Mouse (Mus musculus) myocyte (in vitro differentiated cells): ENCODE measurements at regions not wholly inside any gene's neighbourhood (a gene's known extent, or its start where the extent isn't known, plus 50 kb on each side); places are given as distances from the start of the nearest gene placed in this dataset.

Experiments used
- H3K27me3 ChIP-seq: one replicate; pipeline ENCODE4 v1.6.1; 2011; ENCODE audit not compliant: control insufficient read depth, insufficient read depth, insufficient read length
- H3K36me3 ChIP-seq: one replicate; pipeline ENCODE4 v1.6.1; 2011; ENCODE audit not compliant: control insufficient read depth, insufficient read depth
- H3K4me2 ChIP-seq: one replicate; pipeline ENCODE4 v1.6.1; 2011; ENCODE audit warnings: low read depth, control low read depth
- H3K4me3 ChIP-seq: one replicate; pipeline ENCODE4 v1.5.1; 2011; ENCODE audit warnings: mild to moderate bottlenecking, control low read depth, moderate library complexity
- H3K79me2 ChIP-seq: one replicate; pipeline ENCODE4 v1.6.1; 2011; ENCODE audit not compliant: control insufficient read depth, insufficient read depth
- H3ac ChIP-seq: one replicate; pipeline ENCODE4 v1.6.1; 2011; ENCODE audit not compliant: control insufficient read depth, insufficient read length
- CEBPB ChIP-seq: IDR thresholded peaks from 2 replicates; pipeline ENCODE4 v1.6.1; 2011; ENCODE audit warnings: mild to moderate bottlenecking, moderate library complexity; ENCODE audit not compliant: poor library complexity, insufficient read depth, severe bottlenecking
- E2F4 ChIP-seq: IDR thresholded peaks from one replicate; pipeline ENCODE4 v1.6.1; 2011; ENCODE audit warnings: mild to moderate bottlenecking, control low read depth, moderate library complexity; ENCODE audit not compliant: insufficient read depth
- MAX ChIP-seq: IDR thresholded peaks from one replicate; pipeline ENCODE4 v1.6.1; 2011; ENCODE audit warnings: low read depth, mild to moderate bottlenecking, control low read depth
- MYOD1 ChIP-seq, 3 experiments: IDR thresholded peaks; one replicate each; pipeline ENCODE4 v1.6.1; 2011; ENCODE audit warnings: control low read depth in 2 of 3, low read depth in 2 of 3, mild to moderate bottlenecking in 2 of 3, moderate library complexity in 1 of 3; ENCODE audit not compliant: insufficient read length in 2 of 3, control insufficient read depth in 1 of 3
- MYOG ChIP-seq, 3 experiments: IDR thresholded peaks; one replicate each; pipeline ENCODE4 v1.6.1; 2011; ENCODE audit warnings: control low read depth in 2 of 3, low read depth in 2 of 3, mild to moderate bottlenecking in 2 of 3; ENCODE audit not compliant: insufficient read length in 2 of 3, control insufficient read depth in 1 of 3, insufficient read depth in 1 of 3
- POLR2A ChIP-seq: IDR thresholded peaks from one replicate; pipeline ENCODE4 v1.6.1; 2011; ENCODE audit warnings: low read depth, mild to moderate bottlenecking, control low read depth, moderate library complexity; ENCODE audit not compliant: insufficient read length
- POLR2AphosphoS2 ChIP-seq: IDR thresholded peaks from one replicate; pipeline ENCODE4 v1.6.1; 2011; ENCODE audit warnings: low read depth, control low read depth; ENCODE audit not compliant: insufficient read length
- REST ChIP-seq: IDR thresholded peaks from one replicate; pipeline ENCODE4 v1.6.1; 2011; ENCODE audit warnings: mild to moderate bottlenecking, control low read depth, moderate library complexity; ENCODE audit not compliant: insufficient read depth, insufficient read length
- SRF ChIP-seq: IDR thresholded peaks from one replicate; pipeline ENCODE4 v1.6.1; 2011; ENCODE audit warnings: low read depth; ENCODE audit not compliant: control insufficient read depth, insufficient read length
- TCF12 ChIP-seq: IDR thresholded peaks from one replicate; pipeline ENCODE4 v1.6.1; 2011; ENCODE audit warnings: mild to moderate bottlenecking, control low read depth; ENCODE audit not compliant: poor library complexity, insufficient read depth, severe bottlenecking
- TCF3 ChIP-seq: IDR thresholded peaks from one replicate; pipeline ENCODE4 v1.6.1; 2011; ENCODE audit warnings: low read depth, control low read depth; ENCODE audit not compliant: insufficient read length
- USF1 ChIP-seq: IDR thresholded peaks from one replicate; pipeline ENCODE4 v1.6.1; 2011; ENCODE audit warnings: low read depth, mild to moderate bottlenecking, control low read depth, moderate library complexity

DNA sequence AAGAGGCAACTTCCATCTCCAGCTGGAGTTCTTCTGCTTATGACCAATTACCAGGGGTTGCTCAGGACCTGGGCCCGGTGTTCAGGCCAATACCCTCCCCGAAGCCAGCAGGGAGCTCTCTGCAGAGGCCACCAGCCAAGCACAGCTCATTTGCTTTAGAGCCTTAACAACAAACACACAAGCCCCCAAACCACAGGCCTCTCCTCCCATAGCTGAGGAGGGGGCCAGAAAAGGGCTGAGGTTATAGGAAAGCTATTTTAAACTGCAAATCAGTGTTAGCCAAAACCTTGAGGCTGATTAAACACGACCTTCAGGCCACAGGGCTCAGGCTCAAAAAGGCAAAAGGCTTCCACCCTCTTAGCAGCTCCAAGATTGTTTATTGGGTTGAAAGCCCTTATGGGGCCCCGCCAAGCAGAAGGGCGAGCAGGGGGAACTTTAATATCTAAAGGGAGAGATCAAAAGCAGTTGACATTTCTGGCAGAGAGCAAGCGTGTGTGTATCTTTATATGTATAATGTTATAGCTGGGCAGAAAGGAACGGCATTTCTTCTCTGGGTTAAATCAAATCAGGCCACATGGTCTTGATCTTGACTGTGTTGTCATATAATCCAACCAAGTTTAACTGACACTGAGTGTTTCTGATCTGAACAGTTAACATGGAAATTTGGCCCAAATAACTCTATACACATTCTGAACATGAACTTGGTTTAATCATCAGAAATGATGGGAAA, 148.3 kb downstream of the Irx5 start:
- Histone ChIP-seq H3K27me3 (no peaks in the 10 kb centered on the region), H3K79me2 (no peaks in the 10 kb centered on the region), H3K36me3 (no peaks in the 10 kb centered on the region), H3K4me3 (no peak overlapping the region), H3K4me2 (no peak overlapping the region), H3ac (no peak overlapping the region)
- TF ChIP-seq MAX: no peak
- no peak for TF ChIP-seq CEBPB
- no peak for TF ChIP-seq TCF12
- no peak for TF ChIP-seq MYOD1 (IDR thresholded peaks at IDR 0.05; ENCODE audit: control insufficient read depth in 1 of 3, insufficient read length in 2 of 3, low read depth in 2 of 3)
- TF ChIP-seq E2F4: no peak

- TF ChIP-seq E2F4: no peak
- TF ChIP-seq MYOG (IDR thresholded peaks at IDR 0.05; ENCODE audit: control insufficient read depth in 1 of 3, insufficient read depth in 1 of 3, insufficient read length in 2 of 3, low read depth in 2 of 3): no peak
- TF ChIP-seq REST: no peak
- no peak for TF ChIP-seq TCF12
- TF ChIP-seq CEBPB: no peak
- TF ChIP-seq POLR2A: no peak
- no peak for TF ChIP-seq SRF
- TF ChIP-seq POLR2AphosphoS2: no peak
- TF ChIP-seq MAX: no peak
- no peak for TF ChIP-seq USF1
- no peak for TF ChIP-seq TCF3
- Histone ChIP-seq H3K36me3 (no peaks in the 10 kb centered on the region), H3K4me3 (no peak overlapping the region), H3ac (no peak overlapping the region), H3K27me3 (no peaks in the 10 kb centered on the region), H3K79me2 (no peaks in the 10 kb centered on the region), H3K4me2 (no peak overlapping the region)
These were observed 149.0 kb downstream of the Irx5 start for GRCm38 (mm10) chr8:92506436-92506835.

- no peak overlapping the region for H3K4me3 ChIP-seq
- no peak for TF ChIP-seq REST
- no peak for TF ChIP-seq TCF3
- TF ChIP-seq SRF: no peak
- no peak for TF ChIP-seq E2F4
- no peak for TF ChIP-seq CEBPB
- no peak for TF ChIP-seq USF1
- no peak for TF ChIP-seq MYOD1 (IDR thresholded peaks at IDR 0.05; ENCODE audit: control insufficient read depth in 1 of 3, insufficient read length in 2 of 3, low read depth in 2 of 3)
- TF ChIP-seq POLR2AphosphoS2: no peak
- TF ChIP-seq MAX: no peak
- TF ChIP-seq MYOG (IDR thresholded peaks at IDR 0.05; ENCODE audit: control insufficient read depth in 1 of 3, insufficient read depth in 1 of 3, insufficient read length in 2 of 3, low read depth in 2 of 3): no peak
- no peak for TF ChIP-seq TCF12
- TF ChIP-seq POLR2A: no peak
These were observed 149.5 kb downstream of the Irx5 start for GRCm38 (mm10) chr8:92506906-92507305.

GRCm38 (mm10) chr8:92515385-92515784, 158.0 kb downstream of the Irx5 start:
- Histone ChIP-seq H3ac (no peak overlapping the region), H3K4me2 (no peak overlapping the region), H3K27me3 (no peaks in the 10 kb centered on the region), H3K79me2 (no peaks in the 10 kb centered on the region), H3K4me3 (no peak overlapping the region), H3K36me3 (no peaks in the 10 kb centered on the region)
- no peak for TF ChIP-seq POLR2A
- no peak for TF ChIP-seq TCF3
- TF ChIP-seq MYOG (IDR thresholded peaks at IDR 0.05; ENCODE audit: control insufficient read depth in 1 of 3, insufficient read depth in 1 of 3, insufficient read length in 2 of 3, low read depth in 2 of 3): no peak
- TF ChIP-seq SRF: no peak
- no peak for TF ChIP-seq POLR2AphosphoS2
- no peak for TF ChIP-seq USF1
- no peak for TF ChIP-seq REST
- no peak for TF ChIP-seq MYOD1 (IDR thresholded peaks at IDR 0.05; ENCODE audit: control insufficient read depth in 1 of 3, insufficient read length in 2 of 3, low read depth in 2 of 3)
- no peak for TF ChIP-seq MAX
- no peak for TF ChIP-seq CEBPB
- TF ChIP-seq TCF12: no peak

More at GRCm38 (mm10) chr8:92506906-92507305, 149.5 kb downstream of the Irx5 start:
- Histone ChIP-seq H3K27me3 (no peaks in the 10 kb centered on the region), H3K4me2 (no peak overlapping the region), H3K36me3 (no peaks in the 10 kb centered on the region), H3K79me2 (no peaks in the 10 kb centered on the region), H3ac (no peak overlapping the region)

- Histone ChIP-seq H3K36me3 (no peaks in the 10 kb centered on the region), H3K4me3 (no peak overlapping the region), H3K79me2 (no peaks in the 10 kb centered on the region), H3K4me2 (no peak overlapping the region), H3K27me3 (no peaks in the 10 kb centered on the region), H3ac (no peak overlapping the region)
- no peak for TF ChIP-seq SRF
These were observed 156.1 kb upstream of the Irx6 start for GRCm38 (mm10) chr8:92518031-92518430.
